Mouse (Mus musculus) inflammation-experienced regulatory T-cells, adult 6 months (primary cell): ENCODE measurements around the gene Scml4. TPM values are rescaled to one million over a fixed set of nuclear protein-coding genes. Genes with fewer than 3 reads are reported as not detected.
A peak's percentile ranks its signal among the peaks of the same experiment; 100 is the strongest.

Experiments
- ATAC-seq: one replicate; pipeline ENCODE4 v1.8.0; 2017
- polyA plus RNA-seq, 3 experiments: library from polyadenylated mRNA; unstranded; fragments of 100-300 nt; shearing (Covaris generic); gene quantifications; one replicate each; pipeline ENCODE4 v1.2.1; 2017

Gene Scml4
- polyA plus RNA-seq, result 10 to 100 TPM; 14.0 to 48.5 (median 47.5) TPM

GRCm38 (mm10) chr10:42860159-42860911, at the start of gene Scml4:
Gene Scml4 (plus strand): TSS chr10:42860370.
- ATAC-seq, result peak; percentile 73

GRCm38 (mm10) chr10:42825923-42826322, 34.2 kb upstream of the Scml4 start:
- ATAC-seq, result no peak

- no peak for ATAC-seq
Observed at GRCm38 (mm10) chr10:42827155-42827554, 33.0 kb upstream of the Scml4 start.

GRCm38 (mm10) chr10:42830007-42830406, 30.2 kb upstream of the Scml4 start:
- ATAC-seq, result no peak

GRCm38 (mm10) chr10:42830409-42830808, 29.8 kb upstream of the Scml4 start:
- no peak for ATAC-seq

- no peak for ATAC-seq
Observed at GRCm38 (mm10) chr10:42832677-42833076, 27.5 kb upstream of the Scml4 start.

- ATAC-seq, result no peak
Observed at GRCm38 (mm10) chr10:42833871-42834727, 26.1 kb upstream of the Scml4 start.

- ATAC-seq, result no peak
Observed at GRCm38 (mm10) chr10:42838106-42838505, 22.1 kb upstream of the Scml4 start.

- peak; percentile 88 for ATAC-seq
Observed at GRCm38 (mm10) chr10:42838736-42839135, 21.4 kb upstream of the Scml4 start.

- no peak for ATAC-seq
Observed at GRCm38 (mm10) chr10:42840036-42840435, 20.1 kb upstream of the Scml4 start.

GRCm38 (mm10) chr10:42841531-42842195, 18.5 kb upstream of the Scml4 start:
- no peak for ATAC-seq

- no peak for ATAC-seq
Observed at GRCm38 (mm10) chr10:42842358-42842757, 17.8 kb upstream of the Scml4 start.

GRCm38 (mm10) chr10:42843416-42843815, 16.8 kb upstream of the Scml4 start:
- ATAC-seq, result no peak

- ATAC-seq, result no peak
Observed at GRCm38 (mm10) chr10:42845480-42845879, 14.7 kb upstream of the Scml4 start.

GRCm38 (mm10) chr10:42848179-42849080, 11.7 kb upstream of the Scml4 start:
- ATAC-seq, result no peak

- ATAC-seq, result no peak
Observed at GRCm38 (mm10) chr10:42849081-42849400, 11.1 kb upstream of the Scml4 start.

GRCm38 (mm10) chr10:42854838-42855237, 5.3 kb upstream of the Scml4 start:
- ATAC-seq, result no peak

GRCm38 (mm10) chr10:42855250-42855649, 4.9 kb upstream of the Scml4 start:
- no peak for ATAC-seq

GRCm38 (mm10) chr10:42856574-42856973, 3.6 kb upstream of the Scml4 start:
- no peak for ATAC-seq

GRCm38 (mm10) chr10:42857021-42857420, 3.1 kb upstream of the Scml4 start:
- no peak for ATAC-seq

GRCm38 (mm10) chr10:42859781-42860158, 400 bp upstream of the Scml4 start:
- ATAC-seq, result no peak

GRCm38 (mm10) chr10:42861446-42861845, 1.3 kb downstream of the Scml4 start:
- no peak for ATAC-seq
